Mouse (Mus musculus) forebrain, embryonic 11.5 days (tissue): ENCODE data around the gene Epm2a. TPM values are rescaled to one million over a fixed set of nuclear protein-coding genes. Genes with fewer than 3 reads are reported as not detected.

Source experiments
- ATAC-seq: fragments of 200-750 bp; cut with Nextera tagmentation; replicated peaks from 2 replicates; pipeline ENCODE4 v1.8.0; 2017; ENCODE audit warnings: moderate TSS enrichment; ENCODE audit not compliant: low FRiP score
- DNase-seq: peaks from one replicate; pipeline ENCODE4 v3.0.0-alpha.2; 2017; ENCODE audit warnings: low spot score
- H3K27ac ChIP-seq: fragments of 300-500 bp; sonication (generic); 2 replicates; pipeline ENCODE4 v1.5.1; 2014; ENCODE audit warnings: low read depth, low read length
- H3K27me3 ChIP-seq: fragments of 300-500 bp; sonication (generic); 2 replicates; pipeline ENCODE4 v1.6.1; 2014; ENCODE audit warnings: mild to moderate bottlenecking, low read length, mixed read lengths; ENCODE audit not compliant: control insufficient read depth, insufficient read depth
- H3K36me3 ChIP-seq: fragments of 300-500 bp; sonication (generic); 2 replicates; pipeline ENCODE4 v1.6.1; 2014; ENCODE audit warnings: mild to moderate bottlenecking, low read length, moderate library complexity, mixed read lengths; ENCODE audit not compliant: control insufficient read depth, insufficient read depth
- H3K4me1 ChIP-seq: fragments of 300-500 bp; sonication (generic); replicated peaks from 2 replicates; pipeline ENCODE4 v1.6.1; 2014; ENCODE audit warnings: low read length, mixed read lengths; ENCODE audit not compliant: control insufficient read depth, insufficient read depth
- H3K4me2 ChIP-seq: fragments of 300-500 bp; sonication (generic); 2 replicates; pipeline ENCODE4 v1.6.1; 2014; ENCODE audit warnings: low read depth, mild to moderate bottlenecking, low read length, moderate library complexity, mixed read lengths; ENCODE audit not compliant: severe bottlenecking
- H3K4me3 ChIP-seq: fragments of 300-500 bp; sonication (generic); 2 replicates; pipeline ENCODE4 v1.5.1; 2014; ENCODE audit warnings: low read depth, low read length
- H3K9ac ChIP-seq: fragments of 300-500 bp; sonication (generic); 2 replicates; pipeline ENCODE4 v1.6.1; 2014; ENCODE audit warnings: low read length
- H3K9me3 ChIP-seq: fragments of 300-500 bp; sonication (generic); 2 replicates; pipeline ENCODE4 v1.6.1; 2016; ENCODE audit warnings: low read length, mixed read lengths; ENCODE audit not compliant: control insufficient read depth
- WGBS: fragments of 180-500 bp; shearing (Covaris S2); extraction: QIAGEN DNeasy Blood & Tissue Kit; methylation state at CpG from one replicate; pipeline ENCODE4 v1.1.7; 2014; 5-methylcytosine and 5-hydroxymethylcytosine counted together
- polyA plus RNA-seq: library from polyadenylated mRNA; unstranded; fragments of >200 nt; fragmentation: Nextera tagmentation; extraction: Ambion mirVana; gene quantifications from 2 replicates; pipeline ENCODE4 v1.2.1, GENCODE M21; 2014

The Epm2a gene
- polyA plus RNA-seq, 1 experiment from 2014 or later = 0.63 TPM

DNA sequence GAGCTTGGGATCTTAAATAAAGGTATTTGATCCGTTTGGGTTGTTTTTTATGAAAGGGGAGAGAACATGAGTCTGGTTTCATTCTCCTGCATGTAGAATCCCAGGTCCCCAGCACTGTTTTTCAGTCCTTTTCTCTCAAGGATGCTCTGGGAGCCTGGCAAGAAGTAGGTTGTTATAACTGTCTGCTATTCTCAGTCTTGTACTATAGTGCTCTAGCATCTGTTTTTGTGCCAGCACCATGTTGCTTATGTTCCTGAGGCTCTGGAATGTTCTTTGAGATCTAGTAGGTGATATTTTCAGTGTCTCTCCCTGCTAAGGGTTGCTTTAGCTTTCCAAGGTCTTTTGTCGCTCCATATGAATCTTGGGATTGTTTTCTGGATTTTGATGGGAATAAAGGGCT lies 38.1 kb downstream of the Epm2a start:
- DNase-seq = no peak
- Histone ChIP-seq H3K4me3 (no peak overlapping the region), H3K9ac (no peak overlapping the region), H3K27me3 (no peaks in the 10 kb centered on the region), H3K4me1 (no peaks in the 10 kb centered on the region), H3K36me3 (no peaks in the 10 kb centered on the region), H3K27ac (no peak overlapping the region), H3K4me2 (no peak overlapping the region), H3K9me3 (no peaks in the 10 kb centered on the region)
- whole genome bisulfite sequencing = 76% methylated on average over 2 of the region's 2 CpGs
- no peak for ATAC-seq

DNA sequence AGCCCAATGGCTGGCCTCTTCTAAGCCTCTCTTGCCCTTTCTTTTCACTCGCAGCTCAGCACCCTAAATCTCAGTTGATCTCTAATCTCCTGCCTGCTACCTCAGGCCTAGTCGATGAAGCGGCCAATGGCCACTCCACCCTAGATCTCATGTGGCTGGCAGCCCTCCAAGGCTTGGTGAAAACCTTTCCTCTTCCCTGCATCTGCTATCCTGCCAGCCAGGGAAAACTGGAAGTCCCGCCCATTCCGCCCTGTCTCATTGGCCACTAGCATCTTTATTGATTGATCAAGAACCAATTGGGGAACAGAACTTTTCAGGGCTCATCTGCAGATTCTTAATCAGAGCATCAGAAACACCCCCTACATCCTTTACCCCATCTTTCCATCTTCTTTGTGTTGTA lies 67.7 kb downstream of the Epm2a start:
- H3K9me3 ChIP-seq = no peaks in the 10 kb centered on the region
- no peak for ATAC-seq
- H3K4me1 ChIP-seq = no peaks in the 10 kb centered on the region
- 90% methylated on average over 5 of the region's 5 CpGs for WGBS
- no peak overlapping the region for H3K4me2 ChIP-seq
- no peaks in the 10 kb centered on the region for H3K27me3 ChIP-seq
- no peak overlapping the region for H3K9ac ChIP-seq
- H3K4me3 ChIP-seq = no peak overlapping the region
- H3K27ac ChIP-seq = no peak overlapping the region
- no peak for DNase-seq
- no peaks in the 10 kb centered on the region for H3K36me3 ChIP-seq

DNA sequence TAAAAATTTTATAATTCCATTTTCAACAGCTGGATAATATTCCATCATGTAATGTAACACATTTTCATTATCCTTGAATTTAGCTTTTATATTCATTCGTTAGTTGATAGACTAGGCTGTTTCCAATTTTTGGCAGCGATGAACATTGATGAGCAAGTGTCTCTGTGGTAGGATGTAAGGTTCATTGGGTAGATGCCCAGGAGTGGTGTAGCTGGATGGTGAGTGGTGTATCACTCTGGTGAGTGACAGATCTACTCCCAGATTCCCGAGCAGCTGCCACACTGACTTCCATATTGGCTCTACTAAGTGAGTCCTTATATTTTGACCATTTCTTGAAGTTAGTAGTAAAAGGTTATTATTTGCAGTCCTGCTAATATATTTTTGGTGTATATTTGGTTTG lies 76.9 kb downstream of the Epm2a start:
- Histone ChIP-seq H3K27me3 (no peaks in the 10 kb centered on the region), H3K4me1 (no peaks in the 10 kb centered on the region), H3K27ac (no peak overlapping the region)

DNA sequence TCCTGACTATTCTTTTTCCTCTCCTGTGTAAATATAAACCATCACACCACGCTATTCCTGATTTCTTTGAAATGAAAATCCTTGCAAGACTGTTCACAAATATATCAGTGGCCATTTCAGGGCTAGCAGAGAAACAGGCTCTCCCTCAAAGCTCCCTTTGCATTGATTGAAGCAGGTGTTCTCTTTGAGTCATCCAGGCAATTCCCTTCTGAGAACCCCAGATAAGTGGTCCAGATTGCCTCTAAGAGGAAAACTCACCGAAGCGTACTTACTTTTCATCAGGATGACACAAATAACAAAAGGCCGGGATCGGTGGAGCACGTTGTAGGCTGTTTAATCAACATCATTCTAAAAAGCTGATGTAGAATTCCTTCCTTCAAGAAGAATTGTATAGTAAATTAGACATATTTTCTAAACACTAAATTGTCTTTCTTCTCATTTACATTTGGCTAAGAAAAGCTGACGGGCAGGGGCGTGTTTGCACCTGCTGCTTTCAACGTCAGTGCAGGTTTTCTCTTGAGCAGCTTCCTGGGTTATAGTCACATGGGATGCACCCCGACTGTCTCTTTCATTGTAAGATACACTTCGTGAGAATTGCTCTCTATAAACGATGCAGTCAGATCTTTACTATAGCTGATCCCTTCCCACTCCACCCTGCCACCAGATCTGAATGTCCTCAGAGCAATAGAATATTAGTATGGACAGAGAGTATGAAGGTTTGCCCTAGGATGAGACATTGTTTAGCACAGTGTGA lies 86.0 kb downstream of the Epm2a start:
- H3K9ac ChIP-seq = no peak overlapping the region
- no peaks in the 10 kb centered on the region for H3K27me3 ChIP-seq
- H3K4me3 ChIP-seq = no peak overlapping the region
- 0 out of 2 replicates have a peak, but pooled peaks cover 2% of the 10 kb centered on the region for H3K4me1 ChIP-seq
- ATAC-seq = no peak; the same call in 1 of the 2 replicates
- 60% methylated on average over 12 of the region's 12 CpGs for WGBS
- no peak for DNase-seq
- H3K36me3 ChIP-seq = no peaks in the 10 kb centered on the region
- no peak overlapping the region for H3K27ac ChIP-seq
- no peaks in the 10 kb centered on the region for H3K9me3 ChIP-seq
- H3K4me2 ChIP-seq = no peak overlapping the region

More for the DNA sequence above, 76.9 kb downstream of the Epm2a start:
- no peaks in the 10 kb centered on the region for H3K36me3 ChIP-seq
- ATAC-seq (no peak), DNase-seq (no peak)
- H3K9me3 ChIP-seq = no peaks in the 10 kb centered on the region
- H3K4me2 ChIP-seq = no peak overlapping the region
- WGBS = 96% methylated on average over 3 of the region's 3 CpGs
- no peak overlapping the region for H3K9ac ChIP-seq
- no peak overlapping the region for H3K4me3 ChIP-seq

DNA sequence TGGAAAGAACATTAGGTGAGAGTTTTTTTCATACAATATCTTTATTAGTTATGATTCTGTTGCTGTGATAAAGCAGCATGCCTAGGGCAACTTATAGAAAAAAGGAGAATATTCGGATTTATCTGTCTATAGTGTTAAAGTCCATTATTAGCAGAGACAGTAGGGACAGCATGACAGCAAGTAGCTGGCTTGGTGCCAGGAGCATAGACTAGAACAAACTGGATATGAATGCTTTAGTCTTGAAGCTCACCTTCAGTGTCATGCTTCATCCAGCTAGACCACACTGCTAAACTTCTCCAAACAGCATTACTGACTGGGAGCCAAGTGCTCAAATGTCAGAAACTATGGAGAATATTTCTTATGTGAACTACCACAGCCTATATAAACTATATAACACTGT lies 93.8 kb downstream of the Epm2a start:
- Histone ChIP-seq H3K4me1 (no peaks in the 10 kb centered on the region), H3K4me3 (no peak overlapping the region), H3K9me3 (no peaks in the 10 kb centered on the region), H3K36me3 (no peaks in the 10 kb centered on the region), H3K9ac (no peak overlapping the region), H3K4me2 (no peak overlapping the region), H3K27ac (no peak overlapping the region), H3K27me3 (no peaks in the 10 kb centered on the region)
- DNase-seq = no peak
- no peak for ATAC-seq
- 85% methylated on average over 1 of the region's 1 CpGs for WGBS

DNA sequence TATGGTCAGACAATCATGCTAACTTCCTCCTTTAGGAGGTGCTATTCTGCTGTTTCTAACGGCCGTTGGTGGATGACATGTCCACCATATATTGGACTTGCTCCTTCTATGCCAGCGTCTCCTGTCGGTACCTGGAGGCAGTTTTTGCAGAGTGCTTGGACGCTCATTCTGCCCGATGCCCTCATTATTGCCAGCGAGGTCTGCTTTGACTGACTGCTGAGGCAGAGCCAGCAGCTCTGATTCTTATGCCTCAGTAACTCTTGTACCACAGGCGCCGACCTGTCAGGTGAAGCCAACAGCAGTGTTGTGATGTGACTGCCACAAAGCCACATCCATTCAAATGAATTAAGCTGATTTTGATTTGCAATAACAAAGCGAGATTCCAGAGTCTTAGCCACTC lies 95.3 kb downstream of the Epm2a start:
- Histone ChIP-seq H3K4me3 (no peak overlapping the region), H3K4me1 (no peaks in the 10 kb centered on the region), H3K9me3 (no peaks in the 10 kb centered on the region), H3K9ac (no peak overlapping the region), H3K27ac (no peak overlapping the region), H3K4me2 (no peak overlapping the region), H3K27me3 (no peaks in the 10 kb centered on the region), H3K36me3 (no peaks in the 10 kb centered on the region)
- ATAC-seq (no peak), DNase-seq (no peak)
- whole genome bisulfite sequencing = 86% methylated on average over 10 of the region's 10 CpGs

DNA sequence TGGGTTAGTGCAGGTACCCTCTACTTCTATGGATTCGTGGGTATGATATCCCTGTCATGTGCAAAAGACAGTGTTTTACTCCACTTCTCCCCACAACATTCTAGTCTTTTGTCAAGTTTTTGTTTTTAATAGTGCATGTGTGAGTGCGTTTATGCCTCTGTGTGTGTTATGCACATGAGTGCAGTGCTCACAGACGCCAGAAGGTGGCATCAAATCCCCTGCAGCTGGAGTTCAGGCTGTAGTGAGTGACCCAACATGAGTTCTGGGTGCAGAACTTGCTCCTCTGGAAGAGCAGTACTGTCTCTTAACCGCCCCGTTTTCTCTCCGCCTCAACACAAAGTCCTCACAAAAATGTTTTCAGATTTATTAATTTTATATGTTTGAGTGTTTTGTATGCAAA lies 96.1 kb downstream of the Epm2a start:
- 87% methylated on average over 6 of the region's 6 CpGs for WGBS

DNA sequence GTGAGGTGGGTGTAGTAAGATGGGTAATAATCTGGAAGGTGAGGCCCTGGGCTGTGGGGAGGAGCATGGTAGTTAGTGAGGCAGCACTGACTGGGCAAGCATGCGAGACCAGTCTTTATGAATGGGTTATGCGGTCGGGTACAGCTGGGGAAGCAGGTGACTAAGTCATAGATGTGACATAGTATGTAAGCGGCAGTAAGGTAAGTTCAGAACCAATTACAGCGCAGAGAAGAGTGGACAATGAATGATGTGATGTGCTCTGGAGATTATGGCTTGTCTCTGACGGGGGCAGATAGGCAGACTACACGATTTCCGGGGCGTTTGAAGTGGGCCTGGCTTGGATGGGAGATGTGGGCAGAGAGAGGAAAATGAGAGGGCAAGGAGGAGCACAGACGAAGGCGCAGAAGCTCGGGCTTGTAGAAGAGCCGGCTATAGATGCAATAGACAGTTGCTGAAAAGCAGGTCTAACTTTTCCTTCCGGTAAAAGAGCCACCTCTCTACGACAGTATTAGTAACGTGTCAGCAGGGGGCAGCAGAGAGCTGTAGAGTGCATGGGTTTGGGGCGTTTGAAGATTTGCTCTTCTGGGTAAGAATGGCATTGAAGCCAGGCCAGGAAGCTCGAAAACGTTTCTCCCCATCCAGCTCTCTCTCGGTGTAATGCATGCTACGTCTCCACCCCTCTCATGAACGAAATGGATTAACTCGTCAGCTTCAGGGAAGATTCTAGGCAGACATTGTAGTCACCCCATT lies 106.5 kb downstream of the Epm2a start:
- Histone ChIP-seq H3K9me3 (no peaks in the 10 kb centered on the region), H3K4me2 (no peak overlapping the region), H3K27me3 (no peaks in the 10 kb centered on the region), H3K36me3 (no peaks in the 10 kb centered on the region), H3K27ac (no peak overlapping the region), H3K9ac (peak overlapping the region; percentile 30; the same call in 1 of the 2 replicates), H3K4me3 (no peak overlapping the region), H3K4me1 (no peaks in the 10 kb centered on the region)
- peak; percentile 89 for DNase-seq
- 35% methylated on average over 23 of the region's 23 CpGs for WGBS
- peak; percentile 91 for ATAC-seq

More for the DNA sequence above, 96.1 kb downstream of the Epm2a start:
- Histone ChIP-seq H3K9ac (no peak overlapping the region), H3K27ac (no peak overlapping the region), H3K9me3 (no peaks in the 10 kb centered on the region), H3K27me3 (no peaks in the 10 kb centered on the region), H3K4me3 (no peak overlapping the region), H3K4me1 (no peaks in the 10 kb centered on the region), H3K36me3 (no peaks in the 10 kb centered on the region), H3K4me2 (no peak overlapping the region)
- ATAC-seq (no peak), DNase-seq (no peak)
